ENCODE assay signal across 8 mouse cellular contexts in genomic region chr9:63757865-63758440, GRCm38 (mm10). TPM values are rescaled to one million over a fixed set of nuclear protein-coding genes. Genes with fewer than 3 reads are reported as not detected.
A peak's percentile ranks its signal among the peaks of the same experiment; 100 is the strongest.
DNase-seq lines count a peak whose midpoint lies in the region; ATAC-seq lines count a peak whose summit lies in the region.

Gene Smad3, minus strand, starts transcription at chr9:63757994.

- peak; percentile 76 for ATAC-seq in megakaryocyte progenitor cell, adult 5-6 weeks (replicated peaks; ENCODE audit: poor library complexity)

- peak; percentile 92 to 95 for DNase-seq in adrenal gland, adult 18-20 months (ENCODE audit: low spot score in 2 of 2)
- DNase-seq in embryo, embryonic 10 days (ENCODE audit: low spot score), result peak; percentile 96
- peak; percentile 90 for DNase-seq in gastrocnemius, postnatal 10 days
- peak; percentile 91 for DNase-seq in induced T-regulatory cell, adult 2 months (ENCODE audit: low read depth)
- peak; percentile 78 to 96 for DNase-seq in left cerebral cortex, postnatal 10 days (ENCODE audit: extremely low spot score in 1 of 2, low spot score in 2 of 2)
- DNase-seq in right cerebral cortex, postnatal 10 days (ENCODE audit: low spot score in 2 of 2), result peak; percentile 91 to 92
- peak; percentile 96 for DNase-seq in urinary bladder, postnatal 14 days (ENCODE audit: low spot score)

- intact Hi-C loops in left cerebral cortex, postnatal 10 days (cut with DNase I), result loop anchor here (5.0 to 10.0 kb wide), 2 partner anchors 79 to 623 kb away; no protein-coding TSS in a partner anchor

RNA-seq across cellular contexts. Expression of gene Smad3, which starts in this region (rescaled TPM):
- 10 to 100 TPM; 24.6 to 25.2 TPM for total RNA-seq in adrenal gland, adult 18-20 months (2021)
- total RNA-seq in gastrocnemius, postnatal 10 days (2021), result 10 to 100 TPM; 44.9 to 45.0 TPM
- total RNA-seq in left cerebral cortex, postnatal 10 days (2021), result 10 to 100 TPM; 15.4 to 15.6 TPM
- 12.6 and 14.4 TPM in 2 replicates for total RNA-seq in megakaryocyte progenitor cell, adult 5-6 weeks (2015)
- 16.7 and 16.8 TPM in 2 replicates for total RNA-seq in megakaryocyte progenitor cell, adult 5-6 weeks (2017)

Comparison
In these comparisons a context has a peak if more than half of its experiments do, and no peak if none do; other contexts are left out.
1. Peak in every context shown above with its lines: DNase-seq and ATAC-seq.